Mouse (Mus musculus): ENCODE data around the gene 1700012B09Rik. TPM values are rescaled to one million over a fixed set of nuclear protein-coding genes. Genes with fewer than 3 reads are reported as not detected.

The 1700012B09Rik gene
- total and polyA plus RNA-seq, 3 experiments: not detected

GRCm38 (mm10) chr9:14739498-14740150 lies 31.2 kb downstream of the 1700012B09Rik start (continued):
- no peak for TF ChIP-seq MYB (IDR thresholded peaks at IDR 0.05; ENCODE audit: low read depth, low read length)

GRCm38 (mm10) chr9:14730941-14731541 lies 39.8 kb downstream of the 1700012B09Rik start:
- Histone ChIP-seq H3K27me3 (ENCODE audit: control insufficient read depth in 1 of 2, insufficient read depth in 2 of 2, low read length in 2 of 2) (peaks cover 17 to 18% of the 10 kb centered on the region in 2 experiments), H3K27ac (ENCODE audit: control insufficient read depth, low read depth, low read length) (no peak overlapping the region), H3K36me3 (ENCODE audit: control insufficient read depth in 1 of 2, insufficient read depth in 2 of 2, low read length in 2 of 2) (no peaks in the 10 kb centered on the region; a peak in 1 of 4 replicates), H3K9me3 (replicated peaks; ENCODE audit: insufficient read depth, low read length) (no peaks in the 10 kb centered on the region), H3K79me2 (ENCODE audit: control insufficient read depth, insufficient read depth, low read length, poor library complexity) (no peaks in the 10 kb centered on the region), H3K9ac (ENCODE audit: control insufficient read depth, low read depth, low read length, poor library complexity, severe bottlenecking) (no peak overlapping the region), H3K4me1 (ENCODE audit: control insufficient read depth in 1 of 2, insufficient read depth in 2 of 2, low read length in 2 of 2) (no peaks in the 10 kb centered on the region), H3K4me3 (ENCODE audit: control insufficient read depth in 1 of 2, insufficient read depth in 1 of 2, low read depth in 2 of 2, low read length in 2 of 2) (no peak overlapping the region)
- no peak for DNase-seq (ENCODE audit: low read depth, low spot score)
- TF ChIP-seq TCF12 (IDR thresholded peaks at IDR 0.05; ENCODE audit: low read depth, low read length) (no peak), MYC (IDR thresholded peaks at IDR 0.05; ENCODE audit: low read depth, low read length) (no peak), RAD21 (IDR thresholded peaks at IDR 0.05; ENCODE audit: low read depth, low read length) (no peak), ELF1 (IDR thresholded peaks at IDR 0.05; ENCODE audit: low read depth, low read length) (no peak), EP300 (IDR thresholded peaks at IDR 0.05; ENCODE audit: low read depth in 1 of 2, low read length in 2 of 2) (no peak), UBTF (IDR thresholded peaks at IDR 0.05; ENCODE audit: borderline replicate concordance, insufficient read depth, low read depth, low read length) (no peak), GATA1 (IDR thresholded peaks at IDR 0.05; ENCODE audit: low read depth, low read length) (no peak), NRF1 (IDR thresholded peaks at IDR 0.05; ENCODE audit: insufficient read depth, low read depth, low read length, poor library complexity, severe bottlenecking) (no peak), POLR2A (IDR thresholded peaks at IDR 0.05; ENCODE audit: control insufficient read depth in 1 of 2, insufficient read depth in 1 of 2, low read depth in 1 of 2, low read length in 2 of 2, poor library complexity in 1 of 2) (no peak), SMC3 (IDR thresholded peaks at IDR 0.05; ENCODE audit: low read depth, low read length) (no peak), CHD2 (IDR thresholded peaks at IDR 0.05; ENCODE audit: low read length) (no peak), CTCF (IDR thresholded peaks at IDR 0.05 in 2 of 3, conservative IDR thresholded peaks at IDR 0.05 in 1 of 3; ENCODE audit: control insufficient read depth in 1 of 3, insufficient read depth in 1 of 3, low read depth in 2 of 3, low read length in 3 of 3, poor library complexity in 1 of 3, severe bottlenecking in 1 of 3) (no peak), ZMIZ1 (IDR thresholded peaks at IDR 0.05; ENCODE audit: low read depth, low read length) (no peak)

GRCm38 (mm10) chr9:14728365-14728764 lies 42.5 kb downstream of the 1700012B09Rik start:
- H3K4me3 ChIP-seq (ENCODE audit: control insufficient read depth in 1 of 2, insufficient read depth in 1 of 2, low read depth in 2 of 2, low read length in 2 of 2): no peak overlapping the region
- H3K27ac ChIP-seq (ENCODE audit: control insufficient read depth, low read depth, low read length): no peak overlapping the region
- peaks cover 16 to 18% of the 10 kb centered on the region in 2 experiments for H3K27me3 ChIP-seq (ENCODE audit: control insufficient read depth in 1 of 2, insufficient read depth in 2 of 2, low read length in 2 of 2)
- no peaks in the 10 kb centered on the region for H3K79me2 ChIP-seq (ENCODE audit: control insufficient read depth, insufficient read depth, low read length, poor library complexity)
- no peak for DNase-seq (ENCODE audit: low read depth, low spot score)
- H3K9me3 ChIP-seq (replicated peaks; ENCODE audit: insufficient read depth, low read length): no peaks in the 10 kb centered on the region
- H3K36me3 ChIP-seq (ENCODE audit: control insufficient read depth in 1 of 2, insufficient read depth in 2 of 2, low read length in 2 of 2): peaks cover 2 to 4% of the 10 kb centered on the region in 2 experiments; a peak in 2 of 4 replicates
- no peak overlapping the region for H3K9ac ChIP-seq (ENCODE audit: control insufficient read depth, low read depth, low read length, poor library complexity, severe bottlenecking)
- no peaks in the 10 kb centered on the region for H3K4me1 ChIP-seq (ENCODE audit: control insufficient read depth in 1 of 2, insufficient read depth in 2 of 2, low read length in 2 of 2)
- TF ChIP-seq POLR2A (IDR thresholded peaks at IDR 0.05; ENCODE audit: control insufficient read depth in 1 of 2, insufficient read depth in 1 of 2, low read depth in 1 of 2, low read length in 2 of 2, poor library complexity in 1 of 2): no peak
- no peak for TF ChIP-seq JUND (IDR thresholded peaks at IDR 0.05; ENCODE audit: low read depth, low read length)
- no peak for TF ChIP-seq MXI1 (IDR thresholded peaks at IDR 0.05; ENCODE audit: low read depth, low read length)
- no peak for TF ChIP-seq ZC3H11A (IDR thresholded peaks at IDR 0.05; ENCODE audit: low read depth, low read length)
- no peak for TF ChIP-seq MEF2A (IDR thresholded peaks at IDR 0.05; ENCODE audit: extremely low read depth, insufficient replicate concordance, low read depth, low read length, poor library complexity, severe bottlenecking)
- TF ChIP-seq RCOR1 (IDR thresholded peaks at IDR 0.05; ENCODE audit: low read depth, low read length): no peak
- TF ChIP-seq USF1 (IDR thresholded peaks at IDR 0.05; ENCODE audit: low read depth, low read length): no peak
- no peak for TF ChIP-seq ELF1 (IDR thresholded peaks at IDR 0.05; ENCODE audit: low read depth, low read length)
- no peak for TF ChIP-seq UBTF (IDR thresholded peaks at IDR 0.05; ENCODE audit: borderline replicate concordance, insufficient read depth, low read depth, low read length)
- no peak for TF ChIP-seq USF2 (IDR thresholded peaks at IDR 0.05; ENCODE audit: borderline replicate concordance in 1 of 2, insufficient read depth in 1 of 2, low read depth in 1 of 2, low read length in 2 of 2)
- no peak for TF ChIP-seq BHLHE40 (IDR thresholded peaks at IDR 0.05; ENCODE audit: borderline replicate concordance, low read depth, low read length)
- TF ChIP-seq CHD1 (IDR thresholded peaks at IDR 0.05; ENCODE audit: low read depth, low read length): no peak
- TF ChIP-seq POLR2AphosphoS5 (IDR thresholded peaks at IDR 0.05; ENCODE audit: borderline replicate concordance, low read depth, low read length): no peak
- no peak for TF ChIP-seq NRF1 (IDR thresholded peaks at IDR 0.05; ENCODE audit: insufficient read depth, low read depth, low read length, poor library complexity, severe bottlenecking)
- no peak for TF ChIP-seq NELFE (IDR thresholded peaks at IDR 0.05; ENCODE audit: low read depth, low read length)
- no peak for TF ChIP-seq EP300 (IDR thresholded peaks at IDR 0.05; ENCODE audit: low read depth in 1 of 2, low read length in 2 of 2)
- no peak for TF ChIP-seq TBP (IDR thresholded peaks at IDR 0.05; ENCODE audit: low read depth, low read length)
- no peak for TF ChIP-seq RAD21 (IDR thresholded peaks at IDR 0.05; ENCODE audit: low read depth, low read length)

Data from MEL (cell line).